Mouse (Mus musculus) hindbrain, embryonic 15.5 days (tissue): Measurements from ENCODE around the gene Rab37. TPM values are rescaled to one million over a fixed set of nuclear protein-coding genes. Genes with fewer than 3 reads are reported as not detected.
A peak's percentile ranks its signal among the peaks of the same experiment; 100 is the strongest.

ENCODE experiments used
- ATAC-seq: fragments of 200-750 bp; cut with Nextera tagmentation; 2 replicates; pipeline ENCODE4 v1.8.0; 2017; ENCODE audit warnings: low read depth, moderate number of reproducible peaks, moderate TSS enrichment; ENCODE audit not compliant: low FRiP score
- H3K27ac ChIP-seq: fragments of 300-500 bp; sonication (generic); replicated peaks from 2 replicates; pipeline ENCODE4 v1.5.1; 2015; ENCODE audit warnings: mild to moderate bottlenecking, inconsistent platforms
- H3K27me3 ChIP-seq: fragments of 300-500 bp; sonication (generic); 2 replicates; pipeline ENCODE4 v1.6.1; 2015; ENCODE audit warnings: control low read depth, inconsistent platforms
- H3K36me3 ChIP-seq: fragments of 300-500 bp; sonication (generic); 2 replicates; pipeline ENCODE4 v1.6.1; 2015; ENCODE audit warnings: control low read depth, inconsistent platforms
- H3K4me1 ChIP-seq: fragments of 300-500 bp; sonication (generic); replicated peaks from 2 replicates; pipeline ENCODE4 v1.6.1; 2015; ENCODE audit warnings: control low read depth, inconsistent platforms
- H3K4me2 ChIP-seq: fragments of 300-500 bp; sonication (generic); 2 replicates; pipeline ENCODE4 v1.6.1; 2015; ENCODE audit warnings: moderate library complexity, mild to moderate bottlenecking, inconsistent platforms
- H3K4me3 ChIP-seq: fragments of 300-500 bp; sonication (generic); 2 replicates; pipeline ENCODE4 v1.5.1; 2015; ENCODE audit warnings: mild to moderate bottlenecking, inconsistent platforms
- H3K9ac ChIP-seq: fragments of 300-500 bp; sonication (generic); 2 replicates; pipeline ENCODE4 v1.6.1; 2015; ENCODE audit warnings: inconsistent platforms
- H3K9me3 ChIP-seq: fragments of 300-500 bp; sonication (generic); 2 replicates; pipeline ENCODE4 v1.6.1; 2016; ENCODE audit warnings: control low read depth, inconsistent platforms
- WGBS: fragments of 180-500 bp; shearing (Covaris S2); methylation state at CpG from one replicate; pipeline ENCODE4 v1.1.7; 2015; 5-methylcytosine and 5-hydroxymethylcytosine counted together
- polyA plus RNA-seq: library from polyadenylated mRNA; unstranded; fragments of >200 nt; fragmentation: Nextera tagmentation; extraction: Ambion mirVana; gene quantifications from 2 replicates; pipeline ENCODE4 v1.2.1, GENCODE M21; 2015

Gene Rab37
- polyA plus RNA-seq: 0.62 and 0.77 TPM in 2 replicates

DNA sequence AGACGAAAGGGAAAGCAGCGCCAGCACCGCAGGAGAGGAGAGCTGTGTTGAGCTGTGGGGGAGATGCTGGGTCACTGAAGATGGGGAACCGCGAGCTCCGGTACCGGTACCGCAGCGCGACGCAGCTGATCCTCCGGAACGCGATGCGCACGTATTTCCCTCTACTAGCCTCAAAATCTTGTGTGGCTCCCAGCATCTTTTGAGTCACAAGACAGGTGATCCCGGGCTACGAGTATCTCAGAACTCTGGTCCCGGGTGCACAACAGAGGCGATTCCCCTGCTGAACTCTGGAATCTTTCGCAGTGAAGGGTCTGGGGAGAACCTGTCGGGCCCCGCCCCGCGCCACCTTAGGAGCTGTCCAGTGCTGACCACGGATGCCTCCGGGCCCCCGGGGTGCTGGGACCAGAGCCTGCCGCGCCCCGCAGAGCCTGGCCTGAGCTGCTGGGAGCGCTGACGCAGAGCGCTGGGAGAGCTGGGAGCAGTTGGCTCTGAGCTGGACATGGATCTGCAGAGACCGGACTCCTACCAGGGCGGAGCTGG, at the start of gene Rab37:
Gene Rab37 (plus strand): TSS at position 70 of the 540 bp plus-strand sequence.
- no peak within 1 kb of the TSS for H3K27ac ChIP-seq
- H3K4me3 ChIP-seq: peak within 1 kb of the TSS; percentile 30
- peaks cover 31% of the 10 kb centered on the region for H3K27me3 ChIP-seq
- ATAC-seq: no peak
- no peaks in the 10 kb centered on the region for H3K9me3 ChIP-seq
- H3K9ac ChIP-seq: peak within 1 kb of the TSS; percentile 23; the same call in 1 of the 2 replicates
- H3K4me2 ChIP-seq: peak within 1 kb of the TSS; percentile 59
- H3K36me3 ChIP-seq: no peaks in the 10 kb centered on the region
- H3K4me1 ChIP-seq: peaks cover 12% of the 10 kb centered on the region
- 3% methylated on average over 36 of the region's 36 CpGs for WGBS

DNA sequence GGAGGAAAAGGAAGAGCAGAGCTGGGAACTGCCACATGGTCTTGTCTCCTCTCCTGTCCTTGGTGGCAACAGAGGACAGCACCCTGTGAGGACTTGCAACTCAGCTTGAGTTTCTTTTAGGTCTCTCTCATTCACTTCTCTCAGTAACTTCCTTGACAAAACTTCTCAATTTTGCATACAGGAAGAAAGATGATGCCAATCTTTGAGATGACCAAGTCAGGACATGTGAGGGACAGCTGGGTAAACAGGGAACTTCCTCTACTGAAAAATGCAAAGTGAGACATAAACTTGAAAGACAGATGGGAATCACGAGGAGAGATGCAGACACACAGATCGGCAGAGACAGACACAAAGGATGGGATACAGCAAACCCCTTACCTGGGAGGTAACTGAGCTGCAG, 43.0 kb upstream of the Rab37 start, which contains the start of gene Cd300ld3:
Gene Cd300ld3 (minus strand): TSS at position 151 of the 400 bp plus-strand sequence.
- no peaks in the 10 kb centered on the region for H3K27me3 ChIP-seq
- H3K9me3 ChIP-seq: no peaks in the 10 kb centered on the region
- no peak for ATAC-seq
- H3K36me3 ChIP-seq: no peaks in the 10 kb centered on the region
- no peak within 1 kb of the TSS for H3K9ac ChIP-seq
- WGBS: 81% methylated on average over 2 of the region's 2 CpGs
- H3K4me2 ChIP-seq: no peak within 1 kb of the TSS
- H3K4me1 ChIP-seq: no peaks in the 10 kb centered on the region
- no peak within 1 kb of the TSS for H3K4me3 ChIP-seq
- no peak within 1 kb of the TSS for H3K27ac ChIP-seq

DNA sequence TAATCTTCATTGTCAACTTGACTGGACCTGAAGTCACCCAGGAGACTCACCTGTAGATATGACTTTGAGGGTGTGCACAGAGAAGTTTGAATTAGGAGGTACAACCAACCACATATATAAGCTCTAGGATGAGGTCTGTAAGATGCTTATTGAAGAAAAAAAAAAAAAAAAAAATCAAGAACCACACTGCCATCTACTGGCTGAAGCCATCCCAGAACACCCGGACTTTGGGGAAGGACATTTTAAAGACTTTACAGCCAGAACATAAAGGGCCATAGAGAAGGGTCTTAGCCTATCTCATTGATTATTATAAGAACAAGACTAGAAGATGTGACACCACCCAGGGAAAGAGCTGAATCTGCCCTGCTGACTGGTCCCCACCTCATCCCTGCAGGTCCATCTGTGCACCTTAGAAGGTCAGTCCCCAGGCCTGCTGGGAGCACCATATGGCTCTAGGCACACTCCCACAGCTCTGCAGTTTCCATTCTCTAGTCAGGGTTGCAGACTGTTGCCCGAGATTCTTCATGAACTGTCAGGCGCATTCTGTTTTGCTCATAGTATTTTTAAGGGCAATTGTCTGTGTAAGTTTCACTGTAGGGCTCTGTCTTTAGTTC, 41.8 kb upstream of the Rab37 start:
- ATAC-seq: no peak
- 40% methylated on average over 3 of the region's 3 CpGs for WGBS

DNA sequence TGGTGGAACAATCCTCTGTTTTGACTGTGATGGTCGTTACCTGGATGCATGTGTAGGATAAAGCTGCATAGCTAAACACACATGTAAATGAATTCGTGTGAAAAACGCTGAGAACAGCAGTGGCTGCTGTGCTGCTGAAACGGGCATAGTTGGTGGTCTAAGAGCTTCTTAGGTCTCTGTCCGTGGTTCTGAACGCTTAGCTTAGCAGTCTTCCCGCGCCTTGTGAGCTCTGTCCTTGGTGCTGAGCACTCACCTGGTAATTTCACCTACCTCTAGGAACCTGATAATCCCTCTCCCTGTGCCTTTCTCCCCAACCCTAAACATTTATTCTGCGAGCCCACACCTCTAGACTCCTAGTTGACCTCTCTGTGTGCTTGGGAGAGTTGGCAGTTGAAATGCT, 39.0 kb upstream of the Rab37 start:
- Histone ChIP-seq H3K4me2 (no peak overlapping the region), H3K36me3 (no peaks in the 10 kb centered on the region), H3K4me3 (no peak overlapping the region), H3K9ac (no peak overlapping the region), H3K27me3 (no peaks in the 10 kb centered on the region), H3K9me3 (no peaks in the 10 kb centered on the region), H3K27ac (no peak overlapping the region), H3K4me1 (no peaks in the 10 kb centered on the region)
- no peak for ATAC-seq
- WGBS: 6% methylated on average over 9 of the region's 9 CpGs

More for the DNA sequence above, 41.8 kb upstream of the Rab37 start:
- no peaks in the 10 kb centered on the region for H3K4me1 ChIP-seq
- no peak overlapping the region for H3K4me2 ChIP-seq
- no peaks in the 10 kb centered on the region for H3K27me3 ChIP-seq
- H3K27ac ChIP-seq: no peak overlapping the region
- H3K4me3 ChIP-seq: no peak overlapping the region
- no peak overlapping the region for H3K9ac ChIP-seq
- H3K9me3 ChIP-seq: no peaks in the 10 kb centered on the region
- no peaks in the 10 kb centered on the region for H3K36me3 ChIP-seq

DNA sequence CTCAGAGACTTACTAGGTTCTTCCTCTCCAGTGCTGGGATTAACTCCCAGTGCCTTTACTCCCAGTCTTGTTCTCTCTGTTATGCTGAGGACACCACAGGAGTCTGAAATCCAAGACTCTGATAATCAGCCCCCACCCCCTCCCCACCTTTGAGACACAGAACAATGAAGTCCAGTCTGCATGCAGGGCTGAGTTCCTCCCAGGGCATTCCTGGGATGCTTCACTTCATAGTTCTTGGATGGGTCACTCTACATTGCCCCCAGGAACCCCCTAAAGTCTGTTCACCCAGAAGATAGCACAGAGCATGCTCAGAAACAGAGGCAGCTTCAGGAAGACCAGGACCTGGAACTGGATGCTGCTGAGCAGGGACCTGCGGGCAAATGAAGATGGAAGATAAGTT, 38.2 kb upstream of the Rab37 start:
- H3K27ac ChIP-seq: no peak overlapping the region
- no peak overlapping the region for H3K4me3 ChIP-seq
- no peaks in the 10 kb centered on the region for H3K4me1 ChIP-seq
- no peak overlapping the region for H3K4me2 ChIP-seq
- ATAC-seq: no peak
- no peak overlapping the region for H3K9ac ChIP-seq
- 100% methylated on average over 1 of the region's 1 CpGs for WGBS
- no peaks in the 10 kb centered on the region for H3K27me3 ChIP-seq
- H3K9me3 ChIP-seq: no peaks in the 10 kb centered on the region
- no peaks in the 10 kb centered on the region for H3K36me3 ChIP-seq

DNA sequence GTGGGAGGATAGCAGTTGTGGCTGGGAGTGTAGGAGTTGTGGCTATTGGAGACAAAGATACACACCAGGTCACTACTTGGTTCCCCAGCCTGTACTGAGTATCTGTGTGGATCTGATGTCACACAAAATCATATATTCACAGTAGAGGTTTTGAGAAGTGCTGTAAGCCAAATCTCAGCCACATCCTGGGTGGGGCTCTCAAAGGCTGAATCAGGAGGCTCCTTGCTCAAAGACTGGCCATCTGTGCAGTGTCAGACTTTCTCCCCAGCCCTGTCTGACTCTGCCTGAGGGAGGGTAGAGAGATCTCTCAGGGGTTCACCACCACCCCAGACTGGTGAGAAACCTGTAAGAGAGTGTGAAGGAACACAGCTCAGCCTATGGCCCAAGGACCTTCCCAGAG, 36.7 kb upstream of the Rab37 start:
- Histone ChIP-seq H3K4me1 (no peaks in the 10 kb centered on the region), H3K36me3 (no peaks in the 10 kb centered on the region), H3K9me3 (no peaks in the 10 kb centered on the region), H3K27ac (no peak overlapping the region), H3K27me3 (no peaks in the 10 kb centered on the region), H3K4me3 (no peak overlapping the region), H3K4me2 (no peak overlapping the region), H3K9ac (no peak overlapping the region)
- ATAC-seq: no peak

DNA sequence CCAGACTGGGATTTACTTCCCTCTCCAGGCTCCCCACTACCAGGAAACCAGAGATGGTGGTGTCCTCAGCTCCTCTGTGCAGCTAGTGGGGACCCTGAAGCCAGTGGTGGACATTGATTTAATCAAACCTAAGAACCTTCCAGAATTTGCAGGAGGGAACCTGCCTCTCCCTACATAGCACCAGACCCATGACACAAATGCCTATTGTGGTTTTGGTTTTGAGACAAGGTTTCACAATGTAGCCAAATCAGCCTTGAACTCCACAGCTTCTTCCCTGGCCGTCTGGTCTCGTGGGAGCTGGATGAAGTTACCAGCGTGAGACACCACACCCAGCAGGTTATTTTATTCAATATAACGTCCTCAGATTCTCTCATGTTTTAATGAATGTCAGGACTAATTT, 32.5 kb upstream of the Rab37 start:
- no peak for ATAC-seq
- Histone ChIP-seq H3K27ac (no peak overlapping the region), H3K27me3 (no peaks in the 10 kb centered on the region), H3K36me3 (no peaks in the 10 kb centered on the region), H3K4me1 (no peaks in the 10 kb centered on the region), H3K4me2 (no peak overlapping the region), H3K4me3 (no peak overlapping the region), H3K9me3 (no peaks in the 10 kb centered on the region), H3K9ac (no peak overlapping the region)
- WGBS: 71% methylated on average over 4 of the region's 4 CpGs

DNA sequence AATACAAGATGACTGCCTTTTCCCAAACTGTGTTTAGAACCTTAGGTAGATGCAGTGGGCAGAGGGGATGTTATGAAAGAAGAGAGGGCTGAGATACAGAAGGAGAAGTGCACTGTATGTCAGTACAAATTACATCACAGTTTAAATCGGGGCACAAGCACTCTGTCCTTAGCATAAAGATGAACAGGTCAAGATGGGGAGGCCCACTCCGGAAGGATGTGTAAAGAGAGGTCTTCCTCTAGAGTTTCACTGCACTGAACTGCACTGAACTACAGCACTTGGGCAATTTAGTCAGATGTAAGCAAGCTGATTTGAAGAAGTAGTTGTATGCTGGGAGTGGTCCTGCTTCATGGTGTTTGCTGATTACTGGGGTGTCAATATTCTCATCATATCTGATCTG, 31.4 kb upstream of the Rab37 start:
- H3K36me3 ChIP-seq: no peaks in the 10 kb centered on the region
- no peak overlapping the region for H3K27ac ChIP-seq
- no peak overlapping the region for H3K4me3 ChIP-seq
- H3K4me1 ChIP-seq: no peaks in the 10 kb centered on the region
- no peak for ATAC-seq
- no peaks in the 10 kb centered on the region for H3K9me3 ChIP-seq
- H3K27me3 ChIP-seq: no peaks in the 10 kb centered on the region
- no peak overlapping the region for H3K4me2 ChIP-seq
- 85% methylated on average over 2 of the region's 2 CpGs for WGBS
- H3K9ac ChIP-seq: no peak overlapping the region

DNA sequence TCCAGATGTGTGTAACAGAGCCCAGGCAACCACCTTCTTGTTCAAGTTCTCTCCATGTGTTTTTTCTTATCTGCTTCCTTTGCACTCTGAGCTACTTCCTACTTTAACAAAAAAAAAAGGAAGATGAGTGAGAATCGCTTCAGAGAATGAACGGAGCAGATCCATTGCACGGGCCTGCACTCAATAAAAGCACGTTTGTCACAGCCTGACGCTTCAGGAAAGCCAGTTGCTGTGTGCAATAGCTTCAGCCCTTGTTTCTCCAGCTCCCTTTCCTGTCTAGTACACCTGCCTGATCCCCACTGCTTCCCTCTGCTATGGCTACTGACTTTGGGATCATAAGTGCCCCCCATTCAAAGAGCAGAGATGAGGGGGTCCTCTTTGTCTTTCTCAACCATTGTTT, 29.2 kb upstream of the Rab37 start, which contains the start of gene Cd300e:
Gene Cd300e (minus strand): TSS at position 101 of the 400 bp plus-strand sequence.
- H3K4me1 ChIP-seq: no peaks in the 10 kb centered on the region
- H3K4me3 ChIP-seq: no peak within 1 kb of the TSS
- ATAC-seq: no peak
- no peak within 1 kb of the TSS for H3K27ac ChIP-seq
- no peak within 1 kb of the TSS for H3K9ac ChIP-seq
- H3K9me3 ChIP-seq: no peaks in the 10 kb centered on the region
- H3K36me3 ChIP-seq: no peaks in the 10 kb centered on the region
- WGBS: 28% methylated on average over 5 of the region's 5 CpGs
- H3K4me2 ChIP-seq: no peak within 1 kb of the TSS
- H3K27me3 ChIP-seq: 0 out of 2 replicates have a peak, but pooled peaks cover 4% of the 10 kb centered on the region

DNA sequence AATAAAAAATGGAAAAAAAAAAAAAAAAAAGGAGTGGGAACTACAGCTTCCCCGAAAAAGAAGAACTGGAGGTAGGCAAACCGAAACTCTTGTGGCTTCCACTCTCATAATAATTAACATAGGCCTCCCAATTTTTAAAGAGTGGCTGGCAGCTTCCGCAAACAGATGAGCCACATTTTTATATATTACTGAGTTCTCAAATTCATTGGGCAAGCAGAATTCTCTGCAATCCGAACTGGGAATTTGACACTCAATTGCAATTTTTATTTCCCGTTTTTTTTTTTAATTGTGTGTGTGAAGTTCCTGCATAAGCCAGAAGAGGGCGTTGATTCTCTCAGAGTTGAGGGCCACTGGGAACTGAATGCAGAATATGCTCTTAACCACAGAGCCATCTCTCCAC, 24.5 kb upstream of the Rab37 start:
- peaks cover 19% of the 10 kb centered on the region for H3K27me3 ChIP-seq
- H3K4me3 ChIP-seq: no peak overlapping the region
- WGBS: 74% methylated on average over 6 of the region's 6 CpGs

DNA sequence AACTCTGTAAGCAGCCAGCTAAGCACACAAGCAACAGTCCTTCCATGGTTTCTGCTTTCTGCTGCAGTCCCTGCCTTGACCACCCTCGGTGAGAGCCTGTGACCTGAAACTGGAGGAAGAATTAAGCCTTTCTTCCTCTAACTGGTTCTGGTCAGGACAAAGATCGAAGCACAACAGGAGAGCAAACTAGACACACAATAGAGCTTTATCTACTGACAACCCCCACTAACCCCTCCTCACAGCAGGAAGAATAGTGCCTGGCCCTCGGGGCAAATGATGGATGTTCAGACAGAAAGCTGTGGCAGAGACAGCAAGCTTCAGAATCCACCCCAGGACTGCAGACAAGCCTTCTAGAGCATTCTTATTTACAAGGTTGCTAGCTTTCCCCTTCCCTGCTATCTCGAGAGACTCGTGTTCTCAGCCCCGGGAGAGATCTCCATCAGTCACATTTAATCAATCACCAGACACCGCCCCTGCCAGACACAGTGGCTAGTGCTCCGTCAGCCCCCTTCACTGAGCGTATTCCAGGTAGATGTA, 20.1 kb upstream of the Rab37 start:
- Histone ChIP-seq H3K36me3 (no peaks in the 10 kb centered on the region), H3K9me3 (no peaks in the 10 kb centered on the region), H3K4me2 (peak overlapping the region; percentile 34), H3K4me1 (peaks cover 12% of the 10 kb centered on the region), H3K4me3 (no peak overlapping the region), H3K27ac (no peak overlapping the region), H3K27me3 (peaks cover 23% of the 10 kb centered on the region), H3K9ac (no peak overlapping the region)
- ATAC-seq: 0 out of 2 replicates have a peak, but pooled peaks have one; percentile 30
- WGBS: 2% methylated on average over 9 of the region's 9 CpGs

More for the DNA sequence above, 24.5 kb upstream of the Rab37 start:
- no peak for ATAC-seq
- Histone ChIP-seq H3K27ac (no peak overlapping the region), H3K36me3 (no peaks in the 10 kb centered on the region), H3K4me2 (no peak overlapping the region), H3K4me1 (peaks cover 8% of the 10 kb centered on the region), H3K9ac (no peak overlapping the region), H3K9me3 (no peaks in the 10 kb centered on the region)

DNA sequence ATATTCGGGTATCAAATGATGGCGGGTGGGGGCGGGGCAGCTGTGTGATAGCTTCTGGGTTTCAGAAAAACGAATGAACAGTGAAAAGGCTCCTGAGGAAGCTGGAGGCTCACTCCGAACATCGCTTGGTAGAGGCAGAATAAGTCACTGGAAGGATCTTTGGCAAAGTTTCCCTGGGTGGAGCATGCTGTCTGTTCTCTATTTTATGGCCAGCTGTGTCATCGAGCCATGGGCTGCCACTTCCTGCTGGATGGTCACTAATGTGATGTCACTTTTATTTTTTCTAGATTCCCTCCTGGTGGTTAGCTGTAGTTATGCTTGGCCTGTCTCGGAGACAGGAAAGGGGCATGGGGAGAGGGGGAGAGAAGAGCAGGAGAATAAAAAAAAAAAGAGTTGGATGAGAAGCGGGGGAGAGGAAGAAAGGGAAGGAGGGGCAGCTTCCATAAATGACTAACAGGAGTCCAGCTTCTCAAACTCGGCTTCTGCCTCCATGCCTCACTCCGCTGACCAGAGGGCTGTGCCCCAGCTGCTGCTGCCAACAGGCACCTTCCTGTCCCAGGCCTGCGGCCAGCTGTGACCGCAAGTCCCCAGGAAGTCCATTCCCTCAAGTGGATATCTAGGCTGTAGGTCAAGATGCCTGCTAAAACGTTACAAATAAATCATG, 19.5 kb upstream of the Rab37 start:
- peak overlapping the region; percentile 29; the same call in 1 of the 2 replicates for H3K27ac ChIP-seq
- ATAC-seq: no peak
- 9% methylated on average over 14 of the region's 14 CpGs for WGBS
- H3K9ac ChIP-seq: no peak overlapping the region
- no peaks in the 10 kb centered on the region for H3K36me3 ChIP-seq
- H3K27me3 ChIP-seq: peaks cover 23% of the 10 kb centered on the region
- peak overlapping the region; percentile 34 for H3K4me2 ChIP-seq
- H3K4me3 ChIP-seq: no peak overlapping the region
- H3K4me1 ChIP-seq: peaks cover 12% of the 10 kb centered on the region
- H3K9me3 ChIP-seq: no peaks in the 10 kb centered on the region
